Mouse (Mus musculus) liver, embryonic 14.5 days (tissue): ENCODE measurements around the gene Syce3.

Source experiments
- CTCF ChIP-seq: IDR thresholded peaks from 2 replicates; pipeline ENCODE4 v1.5.1; 2016; ENCODE audit warnings: antibody characterized with exemption, low read depth, control low read depth
- EP300 ChIP-seq: IDR thresholded peaks from 2 replicates; pipeline ENCODE4 v1.6.1; 2016; ENCODE audit warnings: antibody characterized with exemption, low read depth

DNA sequence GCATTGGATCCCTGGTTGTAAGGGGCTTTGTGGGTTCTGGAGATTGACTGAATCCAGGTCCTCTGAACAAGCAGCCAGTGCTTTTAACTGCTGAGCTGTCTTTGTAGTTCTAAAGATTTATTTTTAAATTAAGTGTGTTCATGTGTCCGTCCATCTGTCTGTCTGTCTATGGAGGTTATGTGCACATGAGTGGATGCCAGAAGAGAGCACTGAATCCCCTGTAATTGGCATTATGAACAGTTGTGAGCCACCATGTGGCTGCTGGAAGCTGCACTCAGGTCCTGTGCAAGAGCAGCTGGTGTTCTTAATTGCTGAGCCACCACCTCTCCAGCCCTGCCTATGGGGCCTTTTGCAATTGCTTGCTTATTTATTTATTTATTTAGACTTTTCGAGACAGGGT lies 12.2 kb downstream of the Syce3 start:
- TF ChIP-seq EP300 (no peak), CTCF (no peak)
